Mouse (Mus musculus): ENCODE measurements around the gene Pnmal2.
A peak's percentile ranks its signal among the peaks of the same experiment; 100 is the strongest.
"Not testable (repeated sequence)": the region's sequence is repeated elsewhere in the genome, so short reads cannot be mapped to it uniquely, and the experiment has no call there.

Pnmal2 gene

DNA sequence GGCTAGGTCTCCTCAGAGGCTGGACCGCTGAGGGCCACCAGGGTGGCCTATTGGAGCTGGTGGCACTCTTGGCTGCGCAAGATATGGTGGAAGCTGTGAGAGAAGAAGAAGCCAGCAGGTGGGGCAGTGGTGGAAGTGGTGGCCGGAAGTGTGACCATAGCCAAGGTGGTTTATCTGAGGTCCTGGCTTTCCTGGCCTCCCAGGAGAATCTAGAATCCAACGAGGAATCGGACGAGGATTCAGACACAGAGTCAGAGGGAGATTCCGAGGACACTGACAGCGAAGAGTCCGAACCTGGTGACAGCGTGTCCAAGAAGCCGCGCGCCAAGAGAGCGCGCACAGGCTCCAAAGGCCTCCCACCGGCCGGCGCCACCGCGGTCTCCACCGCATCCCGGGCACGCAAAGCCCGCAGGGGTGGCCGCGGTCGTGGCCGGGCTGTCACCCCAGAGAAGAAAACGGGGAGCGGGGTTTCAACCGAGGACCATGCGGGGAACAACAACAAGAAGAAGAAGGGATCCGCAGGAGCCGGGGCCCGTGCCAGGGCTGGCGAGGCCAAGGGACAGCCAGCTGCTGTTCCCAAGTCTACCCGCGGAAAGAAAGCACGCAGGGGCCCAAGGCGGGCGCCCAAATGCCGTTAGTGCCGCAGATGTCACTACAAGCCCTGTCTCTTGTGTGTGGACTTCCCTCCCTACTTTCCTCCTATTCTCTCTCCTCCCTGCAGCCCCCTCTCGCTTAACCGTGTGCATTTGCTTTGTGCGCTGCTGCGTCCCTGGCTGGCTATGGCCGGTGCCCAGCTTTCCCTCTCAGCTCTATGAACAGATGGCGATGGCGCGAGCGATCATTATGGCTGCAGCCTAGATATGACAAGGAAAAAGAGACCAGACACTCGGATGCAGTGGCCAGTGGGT, 2.2 kb downstream of the Pnmal2 start:
- DNase-seq, result peak; percentile 16 to 19

DNA sequence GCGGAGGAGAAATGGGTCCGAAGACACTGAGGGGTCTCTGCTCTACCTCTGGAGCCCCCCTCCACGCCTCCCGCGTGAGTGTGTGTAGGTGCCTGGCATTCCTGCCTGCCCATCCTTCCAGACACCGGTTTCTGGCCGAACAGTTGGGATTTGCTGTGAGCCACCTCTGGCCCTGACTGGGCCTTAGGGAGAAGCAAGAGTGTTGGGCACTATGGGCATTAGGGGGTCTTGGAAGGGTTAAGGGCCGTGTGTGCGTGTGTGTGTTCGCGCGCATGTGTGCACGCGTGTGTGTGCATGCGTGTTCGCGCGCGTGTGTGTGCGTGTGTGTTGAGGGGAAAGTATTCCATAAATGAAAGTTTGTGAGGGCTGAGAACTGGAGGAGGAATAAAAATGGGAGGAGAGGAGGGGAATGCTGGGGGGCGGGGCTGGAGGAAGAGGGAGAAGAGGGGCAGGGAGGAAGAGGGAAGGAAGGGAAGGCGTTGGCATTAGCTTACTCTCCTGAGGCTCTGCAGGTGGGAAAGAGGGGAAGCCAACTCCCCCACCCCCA, 2.9 kb downstream of the Pnmal2 start:
- DNase-seq, result no peak

DNA sequence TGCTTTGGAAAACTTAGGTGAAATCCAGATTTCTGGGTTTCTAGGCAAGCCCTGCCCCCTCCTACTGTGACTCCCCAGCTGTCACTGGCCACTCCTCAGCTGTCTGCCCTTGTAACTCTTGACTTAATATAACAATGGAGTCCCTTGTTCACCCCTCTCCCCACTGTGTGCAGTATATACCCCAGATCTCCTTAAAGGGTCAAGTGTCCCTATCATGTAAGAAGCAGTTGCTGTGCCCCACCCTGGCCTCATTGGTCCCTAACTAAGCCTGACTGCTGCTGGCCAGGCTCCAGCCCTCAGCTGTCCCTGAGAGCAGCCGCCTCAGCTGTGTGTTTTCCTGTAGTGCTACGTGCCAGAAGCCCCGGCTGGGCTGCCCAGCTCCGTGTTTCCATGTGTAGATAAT, 3.5 kb downstream of the Pnmal2 start:
- no peak for DNase-seq

DNA sequence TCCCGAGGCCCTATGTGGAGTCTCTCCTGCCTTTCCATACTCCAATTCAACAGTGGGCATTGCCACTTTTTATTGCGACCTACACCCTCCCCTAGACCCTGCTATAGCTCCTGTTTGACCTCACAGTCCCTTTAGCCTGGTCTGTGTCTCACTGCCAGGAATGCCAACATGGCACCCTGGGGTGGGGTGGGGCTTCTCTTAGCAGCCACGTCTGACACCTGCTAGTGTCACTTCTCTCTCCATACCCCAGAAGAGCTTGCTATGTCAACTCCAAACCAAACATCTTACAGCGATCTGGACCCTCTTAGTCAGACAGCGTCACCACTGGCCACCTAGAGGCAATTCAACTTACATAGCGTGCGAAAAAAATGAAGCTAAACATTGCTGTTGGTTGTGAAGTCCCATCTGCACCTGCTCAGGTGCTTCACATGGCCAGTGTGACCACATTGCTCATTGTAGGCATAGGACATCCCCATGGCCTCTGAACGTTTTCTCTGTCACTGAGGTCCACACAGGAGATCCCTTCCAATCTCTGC, 4.5 kb downstream of the Pnmal2 start:
- DNase-seq, result no peak

DNA sequence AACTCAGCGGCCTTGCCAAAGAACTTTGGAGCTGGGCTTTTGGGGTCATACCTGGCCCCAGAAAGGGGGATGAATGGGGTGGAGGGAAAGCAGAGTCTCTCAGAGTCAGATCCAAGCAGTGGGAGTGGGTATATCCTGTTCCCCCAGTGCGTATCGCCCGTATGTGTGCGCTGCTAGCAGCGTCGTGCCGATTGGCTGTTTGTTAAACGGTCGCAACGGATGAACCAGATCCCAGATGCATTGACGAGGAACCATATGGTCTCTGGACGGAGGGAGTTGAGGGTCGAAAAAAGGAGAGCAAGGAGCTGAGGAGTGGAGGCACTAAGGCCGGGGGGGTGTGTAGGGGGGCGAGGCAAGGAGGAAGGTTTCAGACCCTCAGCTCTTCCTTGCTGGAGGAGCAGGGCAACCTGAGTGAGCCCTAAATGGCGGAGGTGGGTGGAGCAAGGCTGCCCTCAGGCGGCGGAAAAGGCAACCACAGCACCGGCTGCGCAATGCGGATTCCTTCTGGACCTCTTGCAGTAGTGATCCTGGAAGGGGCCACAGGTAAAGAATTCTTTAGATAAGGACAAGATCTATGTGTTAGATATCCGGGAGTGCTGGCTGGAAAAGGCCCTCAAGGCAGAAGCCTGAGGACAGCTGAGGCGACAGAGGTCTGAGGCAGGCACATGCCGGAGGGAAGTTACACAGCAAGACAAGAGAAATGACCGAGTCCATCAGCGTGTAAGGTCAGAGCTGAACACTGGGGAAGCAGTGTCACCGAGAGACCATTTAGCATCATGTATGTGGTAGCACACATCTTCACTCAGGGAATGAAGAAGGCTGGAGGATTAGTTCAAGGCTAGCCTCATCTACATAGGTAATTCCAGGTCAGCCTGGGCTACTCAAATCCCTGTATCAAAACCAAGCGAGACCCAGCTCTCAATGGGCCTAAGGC, 5.7 kb downstream of the Pnmal2 start:
- peak; percentile 77 to 79 for DNase-seq

DNA sequence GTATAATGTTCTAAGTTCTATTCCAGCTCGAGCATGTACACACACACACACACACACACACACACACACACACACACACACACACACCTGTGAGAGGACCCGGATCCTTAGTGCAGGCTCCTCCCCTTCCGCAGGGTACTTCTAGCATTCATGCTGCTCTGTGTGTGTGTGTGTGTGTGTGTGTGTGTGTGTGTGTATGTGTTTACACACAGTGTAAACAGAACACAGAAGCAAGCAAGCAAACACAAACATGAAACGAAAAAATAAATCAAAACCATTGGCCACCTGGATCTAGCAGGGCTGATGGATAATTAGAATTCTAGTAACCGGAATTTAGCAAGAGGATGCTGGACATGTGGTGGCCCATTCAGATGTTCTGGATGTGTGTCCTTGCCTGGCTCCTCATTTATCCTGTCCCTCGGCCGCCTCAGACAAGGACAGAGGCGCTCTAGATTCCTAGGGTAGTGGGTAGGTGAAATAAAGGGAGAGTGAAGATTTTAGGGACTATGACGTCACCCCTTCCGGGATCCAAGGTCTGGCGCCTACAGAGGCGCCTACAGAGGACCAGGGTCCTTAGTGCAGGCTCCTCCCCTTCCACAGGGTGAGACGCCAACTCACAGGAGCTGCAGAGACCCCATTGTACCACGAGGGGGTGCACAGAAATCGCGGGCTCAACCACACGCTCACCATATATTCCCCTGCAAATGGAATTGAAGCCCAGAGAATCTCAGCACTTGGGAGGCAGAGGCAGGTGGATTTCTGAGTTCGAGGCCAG, 6.6 kb downstream of the Pnmal2 start:
- DNase-seq, result peak; percentile 83 to 85

DNA sequence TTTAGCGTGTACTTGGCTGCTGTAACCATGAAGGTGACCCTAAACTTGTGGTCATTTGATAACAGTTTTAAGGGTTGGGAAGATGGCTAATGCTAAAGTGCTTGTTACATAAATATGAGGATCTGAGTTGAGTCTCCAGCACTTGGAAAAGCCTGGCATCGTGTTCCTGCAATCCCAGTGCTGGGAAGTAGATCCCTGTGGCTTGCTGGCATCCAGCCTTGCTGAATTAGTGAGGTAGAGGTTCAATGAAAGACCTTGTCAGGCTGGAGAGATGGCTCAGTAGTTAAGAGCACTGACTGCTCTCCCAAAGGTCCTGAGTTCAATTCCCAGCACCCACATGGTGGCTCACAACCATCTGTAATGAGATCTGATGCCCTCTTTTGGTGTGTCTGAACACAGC, 9.3 kb downstream of the Pnmal2 start:
- DNase-seq, result not testable (repeated sequence)

DNA sequence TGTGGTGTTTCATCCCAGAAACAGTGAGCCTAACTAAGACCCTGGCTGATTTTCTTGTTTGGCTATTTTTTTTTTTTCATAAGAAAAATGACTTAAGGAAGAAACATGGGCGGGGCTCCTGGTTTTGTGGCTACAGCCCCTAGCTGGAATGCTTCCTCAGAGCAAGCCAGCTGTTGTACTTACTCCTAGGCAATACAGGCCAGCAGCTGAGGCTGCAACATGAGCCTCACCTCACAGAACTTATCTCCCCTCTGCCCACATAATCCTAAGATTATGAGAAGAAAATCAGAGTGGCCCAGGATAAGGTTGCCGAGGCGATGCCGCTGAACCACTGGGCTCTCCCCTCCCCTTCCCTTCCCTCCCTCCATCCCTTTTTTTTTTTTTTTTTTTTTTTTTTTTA, 11.2 kb downstream of the Pnmal2 start:
- DNase-seq, result no peak

DNA sequence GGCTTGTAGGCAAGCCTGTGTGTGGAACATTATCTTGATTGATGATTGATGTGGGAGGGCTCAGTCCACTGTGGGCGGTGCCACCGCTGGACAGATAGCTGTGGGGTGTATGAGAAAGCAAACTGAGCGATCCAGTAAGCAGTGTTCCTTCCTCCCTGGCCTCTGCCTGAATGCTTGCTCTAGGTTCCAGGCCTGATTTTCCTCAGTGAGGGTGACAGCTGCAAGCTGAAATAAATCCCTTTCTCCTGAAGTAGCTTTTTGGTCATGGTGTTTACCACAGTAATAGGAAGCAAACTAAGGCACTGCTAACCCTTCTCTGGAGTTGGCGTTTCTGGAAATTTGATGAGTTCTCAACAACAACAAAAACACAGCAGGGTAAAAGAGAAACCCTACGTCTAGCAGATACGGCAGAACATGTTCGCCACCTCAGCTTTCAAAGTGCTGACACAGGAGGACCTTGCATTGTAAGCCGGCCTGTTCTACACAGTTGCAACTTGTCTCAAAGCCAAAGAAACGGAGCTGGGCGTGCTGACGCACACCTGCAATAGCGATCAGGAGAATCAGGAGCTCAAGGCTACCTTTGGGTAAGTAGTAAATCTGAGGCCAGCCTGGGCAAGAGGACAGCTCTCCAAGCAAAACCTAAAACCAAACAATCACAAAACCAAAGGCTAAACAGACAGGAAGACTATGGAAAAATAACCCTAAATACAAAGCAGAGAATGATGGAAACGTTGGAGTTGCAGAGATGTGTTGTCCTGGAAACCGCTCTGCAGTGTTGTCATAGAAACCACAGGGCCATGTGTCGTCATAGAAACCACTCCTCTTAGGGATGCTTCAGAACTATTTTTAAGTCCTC, 12.2 kb downstream of the Pnmal2 start:
- DNase-seq, result no peak

DNA sequence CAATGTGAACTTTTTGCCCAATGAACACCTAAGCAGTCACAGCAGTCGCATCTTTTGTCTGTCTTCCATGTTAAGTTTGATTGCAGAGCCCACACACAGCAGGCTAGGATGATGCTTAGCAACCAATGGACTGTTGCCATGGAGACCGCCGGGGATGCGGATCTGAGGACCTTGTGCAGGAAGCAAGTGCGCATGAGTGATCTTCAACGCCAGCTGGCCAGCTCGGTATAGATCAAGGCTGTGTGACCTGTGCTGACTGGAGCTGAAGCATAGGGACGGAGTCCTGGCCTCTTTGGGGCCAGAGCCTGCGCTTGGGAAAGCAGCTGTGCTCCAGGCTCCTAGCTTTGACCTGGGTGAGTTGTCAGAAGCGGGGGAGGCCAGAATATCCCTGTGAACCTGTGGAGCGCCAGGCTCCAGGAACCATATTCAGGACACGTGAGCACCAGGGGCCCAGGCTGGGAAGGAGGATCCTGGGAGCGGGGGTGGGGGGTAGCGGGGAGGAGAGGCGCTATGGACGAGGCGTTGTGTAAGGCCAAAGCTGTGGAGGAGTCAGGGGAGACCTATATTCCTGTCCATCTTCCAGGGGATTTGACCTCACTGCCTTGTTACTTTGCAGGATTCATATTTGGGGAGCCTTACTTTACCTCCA, 15.2 kb downstream of the Pnmal2 start, which contains the start of gene Pnmal1:
Pnmal1 (plus strand) TSS at position 141 of the 649 bp plus-strand sequence.
- no peak for DNase-seq

DNA sequence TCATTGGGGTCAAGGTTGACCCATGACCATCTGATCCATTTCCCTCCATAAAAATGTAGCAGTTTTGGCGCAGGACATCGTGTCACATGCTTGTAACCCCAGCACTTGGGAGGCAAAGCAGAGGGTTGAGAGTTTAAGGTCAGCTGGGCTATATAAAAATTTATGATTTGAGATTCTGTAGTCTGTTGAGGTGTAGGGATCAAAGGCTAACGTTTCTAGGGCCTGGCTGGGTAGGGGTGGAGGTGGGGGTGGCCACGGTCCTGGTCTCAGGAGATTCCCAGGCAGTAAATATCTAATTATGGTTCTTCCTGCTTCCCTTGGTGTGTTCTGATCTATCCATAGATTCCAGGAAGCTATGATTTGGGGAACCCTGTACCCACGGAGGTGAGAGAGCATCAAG, 17.2 kb downstream of the Pnmal2 start:
- DNase-seq, result no peak

DNA sequence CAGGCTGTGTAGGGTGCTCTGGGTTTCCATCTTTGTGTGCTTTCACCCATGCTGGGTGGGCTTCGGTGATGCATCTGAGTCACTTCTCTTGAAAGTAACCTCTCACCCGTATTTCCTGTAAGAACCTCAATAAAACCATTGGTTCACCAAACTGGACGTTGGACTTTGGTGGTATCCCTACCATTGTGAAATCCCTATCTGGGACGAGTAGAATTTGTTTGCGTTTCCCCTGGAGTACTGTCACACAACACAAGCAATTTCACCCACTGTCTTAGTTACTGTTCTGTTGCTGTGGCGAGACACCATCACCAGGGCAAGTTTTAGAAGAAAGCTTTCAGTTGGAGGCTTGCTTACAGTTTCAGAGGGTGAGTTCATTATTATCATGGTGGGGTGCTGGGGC, 23.9 kb downstream of the Pnmal2 start:
- DNase-seq, result no peak

DNA sequence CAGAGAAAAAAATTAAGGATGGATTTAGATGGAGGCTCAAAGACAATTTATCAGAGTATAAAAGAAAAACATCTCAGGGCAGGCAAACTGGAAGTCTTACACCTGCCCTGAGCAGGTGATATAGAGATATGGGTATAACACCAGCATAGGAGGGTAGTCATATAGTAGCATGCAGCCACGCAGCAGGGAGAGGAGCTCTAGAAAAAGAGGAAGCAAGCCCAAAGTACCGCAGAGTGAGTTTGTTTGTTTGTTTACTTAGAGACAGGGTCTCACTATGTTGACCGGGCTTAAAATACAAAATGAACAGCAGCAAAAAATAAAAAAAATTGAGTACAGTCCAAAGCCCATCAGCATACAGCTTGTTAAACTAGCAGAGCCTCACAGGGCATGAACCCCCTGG, 26.7 kb downstream of the Pnmal2 start:
- DNase-seq, result no peak

DNA sequence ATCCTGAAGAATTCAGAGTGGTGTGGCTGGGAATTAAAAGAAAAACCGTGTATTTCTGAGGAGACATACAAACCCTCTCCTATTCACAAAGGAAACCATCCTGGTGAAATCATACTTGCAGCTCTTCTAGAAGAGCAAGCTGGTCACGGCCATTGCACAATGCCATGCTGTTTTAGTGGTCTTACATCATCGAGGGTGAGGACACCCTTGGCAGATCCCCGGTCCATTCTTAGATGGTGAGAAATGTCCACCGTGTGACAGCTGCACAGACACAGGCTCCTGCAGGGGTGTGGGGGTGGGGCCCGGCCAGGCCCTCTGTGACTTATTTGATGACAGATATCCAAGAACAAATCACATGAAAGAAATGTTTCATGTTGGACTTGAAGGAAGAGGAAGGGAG, 29.5 kb downstream of the Pnmal2 start:
- DNase-seq, result no peak

DNA sequence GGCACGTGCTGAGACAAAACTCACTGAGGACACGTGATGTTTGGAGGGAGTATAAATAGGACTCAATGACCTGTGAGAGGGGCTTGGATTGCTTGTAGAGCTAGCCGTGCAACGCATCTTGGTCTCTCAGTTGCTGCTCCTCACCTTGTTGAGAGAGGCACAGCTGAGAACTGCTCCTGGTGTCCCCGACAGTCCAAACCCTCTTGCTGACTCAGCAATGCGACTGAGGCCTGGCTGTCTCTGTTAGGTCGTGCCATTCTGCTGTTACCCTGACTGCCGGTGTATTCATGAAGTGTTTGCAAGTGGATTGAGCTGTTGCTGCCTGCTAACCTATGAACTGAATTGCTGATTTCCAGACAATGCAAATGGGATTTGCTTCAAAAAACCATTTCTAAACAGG, 31.8 kb downstream of the Pnmal2 start:
- DNase-seq, result no peak

DNA sequence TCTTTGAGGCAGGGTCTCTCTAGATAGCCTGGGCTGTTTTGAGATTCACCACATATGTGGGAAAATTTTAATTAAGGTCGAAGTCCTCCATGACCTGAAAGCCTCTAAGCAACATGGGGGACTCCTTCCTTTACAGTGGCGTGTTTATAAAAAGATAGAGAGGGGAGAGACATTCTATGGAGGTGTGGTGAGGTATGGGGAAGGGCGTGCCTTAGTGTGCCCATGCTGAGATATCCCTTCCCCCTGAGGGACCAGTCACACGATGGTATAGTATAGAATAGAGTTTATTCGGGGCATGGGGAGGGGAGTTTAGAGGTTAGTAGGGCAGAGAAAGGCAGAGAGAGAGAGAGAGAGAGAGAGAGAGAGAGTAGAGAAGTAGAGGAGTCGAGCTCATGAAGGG, 33.7 kb downstream of the Pnmal2 start:
- no peak for DNase-seq

DNA sequence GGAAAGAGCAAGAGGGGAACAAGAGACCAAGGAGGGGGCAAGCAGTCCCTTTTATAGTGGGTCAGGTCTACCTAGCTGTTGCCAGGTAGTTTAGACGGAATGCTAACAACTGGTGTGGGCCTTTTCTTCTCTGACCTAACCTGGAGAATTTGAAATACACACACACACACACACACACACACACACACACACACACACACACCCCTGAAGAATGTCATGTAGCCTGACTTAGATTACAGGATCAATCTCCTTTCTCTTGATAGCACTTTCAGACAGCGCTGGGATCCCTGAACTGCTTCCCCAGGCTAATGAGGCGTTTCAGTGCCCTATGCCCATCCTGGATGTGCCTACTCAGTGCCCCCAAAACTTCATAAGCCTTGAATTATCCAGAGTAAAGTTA, 34.1 kb downstream of the Pnmal2 start:
- no peak for DNase-seq

DNA sequence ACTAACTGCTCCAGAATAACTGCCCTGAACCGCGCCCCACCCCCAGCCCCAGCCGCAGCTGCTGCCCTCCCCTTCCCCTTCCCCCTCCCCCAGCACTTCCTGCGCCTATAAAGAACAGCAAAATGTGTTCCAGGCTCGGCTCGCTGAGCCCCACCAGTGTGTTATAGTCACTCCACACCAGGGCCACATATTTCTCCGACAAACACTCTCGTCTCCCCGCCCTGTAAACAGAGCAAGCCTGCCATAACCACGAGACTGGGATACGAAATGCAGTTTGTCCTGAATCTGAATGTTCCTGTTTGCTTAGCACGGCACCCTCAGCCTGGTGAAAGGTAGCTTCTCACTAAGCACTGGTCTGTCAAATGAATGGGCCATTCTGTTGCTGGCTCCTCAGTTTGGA, 35.9 kb downstream of the Pnmal2 start:
- DNase-seq, result peak; percentile 30 to 32

DNA sequence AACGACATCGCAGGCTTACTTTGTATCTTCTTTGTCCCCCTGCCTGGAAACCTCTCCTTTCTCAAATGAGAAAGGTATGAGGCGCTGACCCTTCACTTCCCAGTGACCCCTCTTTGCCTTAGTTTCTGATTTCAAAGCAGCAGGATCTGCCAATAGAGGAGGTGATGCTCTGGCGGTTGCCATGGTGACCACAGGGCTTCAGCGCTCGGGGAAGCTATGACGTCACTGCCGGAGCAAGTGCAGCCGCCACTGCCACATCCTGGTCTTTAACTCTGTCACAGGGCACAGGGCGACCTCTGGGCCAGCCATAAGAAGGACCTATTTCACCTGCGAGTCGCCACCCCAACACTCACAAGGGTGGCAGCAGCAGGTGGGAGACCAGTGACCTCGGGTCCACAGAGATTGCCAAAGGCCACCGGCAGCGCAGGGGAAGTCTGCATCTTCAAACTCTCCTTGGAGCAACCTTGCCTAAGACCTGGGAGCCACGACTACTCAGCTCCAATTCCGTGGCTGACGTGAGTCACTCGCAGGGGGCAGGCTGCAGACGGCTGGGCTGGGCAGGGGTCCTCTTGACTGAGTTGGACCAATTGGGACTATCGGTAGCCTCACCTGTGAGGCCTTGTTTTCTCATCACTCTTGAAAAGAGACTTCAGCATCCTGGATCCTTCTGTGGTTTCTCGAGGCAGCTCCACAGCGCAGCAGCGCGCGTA, 38.5 kb downstream of the Pnmal2 start, which contains the start of gene Gm42372:
Gm42372 (plus strand) TSS at position 228 of the 710 bp plus-strand sequence.
- DNase-seq, result peak; percentile 61 to 66

All from B cell, adult 2 months (primary cell).